Mouse (Mus musculus) liver, embryonic 13.5 days (tissue): ENCODE data around the gene Gm10061. TPM values are rescaled to one million over a fixed set of nuclear protein-coding genes. Genes with fewer than 3 reads are reported as not detected.
"Not testable (repeated sequence)": the region's sequence is repeated elsewhere in the genome, so short reads cannot be mapped to it uniquely, and the experiment has no call there.

ENCODE experiments used
- ATAC-seq: fragments of 200-750 bp; cut with Nextera tagmentation; 2 replicates; pipeline ENCODE4 v1.8.0; 2017; ENCODE audit warnings: low read depth, mild to moderate bottlenecking, moderate number of reproducible peaks, moderate library complexity
- DNase-seq: peaks from one replicate; pipeline ENCODE4 v3.0.0; 2022
- H3K27ac ChIP-seq: fragments of 300-500 bp; sonication (generic); 2 replicates; pipeline ENCODE4 v1.5.1; 2015; ENCODE audit warnings: moderate library complexity, mild to moderate bottlenecking, inconsistent platforms
- H3K27me3 ChIP-seq: fragments of 300-500 bp; sonication (generic); 2 replicates; pipeline ENCODE4 v1.6.1; 2015; ENCODE audit warnings: mild to moderate bottlenecking, inconsistent platforms
- H3K36me3 ChIP-seq: fragments of 300-500 bp; sonication (generic); 2 replicates; pipeline ENCODE4 v1.6.1; 2015; ENCODE audit warnings: mild to moderate bottlenecking, inconsistent platforms
- H3K4me1 ChIP-seq: fragments of 300-500 bp; sonication (generic); replicated peaks from 2 replicates; pipeline ENCODE4 v1.6.1; 2015; ENCODE audit warnings: inconsistent platforms
- H3K4me2 ChIP-seq: fragments of 300-500 bp; sonication (generic); 2 replicates; pipeline ENCODE4 v1.6.1; 2015; ENCODE audit warnings: inconsistent platforms, mild to moderate bottlenecking, moderate library complexity
- H3K4me3 ChIP-seq: fragments of 300-500 bp; sonication (generic); replicated peaks from 2 replicates; pipeline ENCODE4 v1.5.1; 2015; ENCODE audit warnings: mild to moderate bottlenecking, inconsistent platforms
- H3K9ac ChIP-seq: fragments of 300-500 bp; sonication (generic); 2 replicates; pipeline ENCODE4 v1.6.1; 2015; ENCODE audit warnings: mild to moderate bottlenecking, inconsistent platforms
- H3K9me3 ChIP-seq: fragments of 300-500 bp; sonication (generic); replicated peaks from 2 replicates; pipeline ENCODE4 v1.6.1; 2016; ENCODE audit warnings: inconsistent platforms
- WGBS: fragments of 180-500 bp; shearing (Covaris S2); methylation state at CpG from one replicate; pipeline ENCODE4 v1.1.7; 2015; ENCODE audit not compliant: insufficient replicate concordance; 5-methylcytosine and 5-hydroxymethylcytosine counted together
- polyA plus RNA-seq: library from polyadenylated mRNA; unstranded; fragments of >200 nt; fragmentation: Nextera tagmentation; extraction: Ambion mirVana; gene quantifications from 2 replicates; pipeline ENCODE4 v1.2.1, GENCODE M21; 2015

Gm10061 gene
- not detected in 2 replicates for polyA plus RNA-seq

DNA sequence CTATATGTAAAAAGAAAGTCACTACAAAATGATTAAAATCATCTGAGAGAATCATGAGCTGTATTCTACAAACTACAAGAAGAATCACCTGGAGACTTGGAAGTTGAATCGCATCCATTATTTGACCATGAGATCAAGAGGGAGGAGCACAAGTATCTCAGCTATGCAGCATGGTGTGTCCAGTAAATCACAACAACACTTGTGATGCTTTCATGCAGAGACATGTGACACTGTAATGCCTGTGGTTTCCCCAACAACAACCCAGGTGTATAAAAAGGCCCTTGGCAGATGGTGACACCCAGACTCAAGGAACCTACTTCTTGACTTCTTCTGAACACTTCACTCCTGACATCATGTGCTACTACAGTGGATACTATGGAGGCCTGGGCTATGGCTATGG lies at the start of gene Gm10061:
TSS of gene Gm10061 (plus strand) at position 301 of the 400 bp plus-strand sequence.
- Histone ChIP-seq H3K27me3 (no peaks in the 10 kb centered on the region), H3K9ac (no peak within 1 kb of the TSS), H3K36me3 (no peaks in the 10 kb centered on the region), H3K9me3 (peaks cover 5% of the 10 kb centered on the region; the same call in 1 of the 2 replicates), H3K4me2 (no peak within 1 kb of the TSS), H3K4me1 (no peaks in the 10 kb centered on the region), H3K27ac (no peak within 1 kb of the TSS), H3K4me3 (no peak within 1 kb of the TSS)
- DNase-seq (no peak), ATAC-seq (no peak)
- 86% methylated on average over 1 of the region's 1 CpGs for WGBS

DNA sequence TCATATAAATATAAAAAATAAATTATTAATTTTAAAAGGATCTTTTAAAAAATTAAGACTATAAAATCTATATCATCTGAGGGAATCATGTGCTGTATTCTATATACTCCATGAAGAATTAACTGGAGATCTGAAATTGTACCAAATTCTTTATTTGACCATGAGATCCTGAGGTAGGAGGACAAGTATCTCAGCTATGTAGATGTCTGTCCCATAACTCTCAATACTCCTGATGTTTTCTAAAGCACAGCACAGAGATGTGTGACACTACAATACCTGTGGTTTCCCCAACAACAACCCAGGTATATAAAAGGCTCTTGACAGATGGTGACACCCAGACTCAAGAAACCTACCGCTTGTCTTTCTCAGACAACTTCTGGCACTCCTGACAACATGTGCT lies 10.3 kb upstream of the Gm10061 start, which contains the start of gene Gm6358:
TSS of gene Gm6358 (plus strand) at position 301 of the 400 bp plus-strand sequence.
- H3K27ac ChIP-seq: no peak within 1 kb of the TSS
- ATAC-seq (no peak), DNase-seq (no peak)
- no peaks in the 10 kb centered on the region for H3K36me3 ChIP-seq
- WGBS: 76% methylated on average over 1 of the region's 1 CpGs
- H3K4me3 ChIP-seq: no peak within 1 kb of the TSS
- H3K9ac ChIP-seq: no peak within 1 kb of the TSS
- no peaks in the 10 kb centered on the region for H3K27me3 ChIP-seq
- no peaks in the 10 kb centered on the region; the same call in 1 of the 2 replicates for H3K9me3 ChIP-seq
- no peak within 1 kb of the TSS for H3K4me2 ChIP-seq
- H3K4me1 ChIP-seq: no peaks in the 10 kb centered on the region

DNA sequence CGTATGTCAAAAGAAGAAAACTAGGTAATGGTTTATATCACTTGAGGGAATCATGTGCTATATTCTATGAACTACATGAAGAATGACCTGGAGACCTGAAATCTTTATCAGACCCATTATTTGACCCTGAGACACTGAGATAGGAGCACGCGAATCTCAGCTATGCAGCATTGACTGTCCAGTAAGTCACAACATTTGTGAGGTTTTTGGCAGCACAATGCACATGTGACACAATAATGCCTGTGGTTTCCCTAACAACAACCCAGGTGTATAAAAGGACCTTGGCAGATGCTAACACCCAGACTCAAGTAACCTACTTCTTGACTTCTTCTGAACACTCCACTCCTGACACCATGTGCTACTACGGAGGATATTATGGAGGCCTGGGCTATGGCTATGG lies 6.8 kb downstream of the Gm10061 start, which contains the start of gene Gm9789:
TSS of gene Gm9789 (plus strand) at position 301 of the 400 bp plus-strand sequence.
- DNase-seq (no peak), ATAC-seq (no peak)
- Histone ChIP-seq H3K9ac (no peak within 1 kb of the TSS), H3K36me3 (no peaks in the 10 kb centered on the region), H3K4me1 (no peaks in the 10 kb centered on the region), H3K9me3 (peaks cover 12% of the 10 kb centered on the region), H3K4me3 (no peak within 1 kb of the TSS), H3K27me3 (no peaks in the 10 kb centered on the region), H3K4me2 (no peak within 1 kb of the TSS), H3K27ac (no peak within 1 kb of the TSS)
- 64% methylated on average over 4 of the region's 4 CpGs for WGBS

DNA sequence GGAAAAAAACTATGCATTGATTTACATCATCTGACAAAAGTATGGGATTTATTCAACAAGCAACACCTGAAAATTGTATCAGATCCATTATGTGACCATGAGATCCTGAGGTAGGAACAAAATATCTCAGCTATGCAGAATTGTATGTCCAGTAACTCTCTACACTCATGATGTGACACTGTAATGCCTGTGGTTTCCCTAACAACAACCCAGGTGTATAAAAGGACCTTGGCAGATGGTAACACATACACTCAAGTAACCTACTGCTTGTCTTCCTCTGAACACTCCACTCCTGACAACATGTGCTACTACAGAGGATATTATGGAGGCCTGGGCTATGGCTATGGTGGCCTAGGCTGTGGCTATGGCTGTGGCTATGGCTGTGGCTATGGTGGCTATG lies 18.3 kb downstream of the Gm10061 start, which contains the start of gene Gm7735:
TSS of gene Gm7735 (plus strand) at position 301 of the 400 bp plus-strand sequence.
- H3K36me3 ChIP-seq, H3K27me3 ChIP-seq, H3K27ac ChIP-seq, H3K4me2 ChIP-seq, ATAC-seq, H3K9me3 ChIP-seq, DNase-seq, H3K9ac ChIP-seq, H3K4me1 ChIP-seq, H3K4me3 ChIP-seq: not testable (repeated sequence)

DNA sequence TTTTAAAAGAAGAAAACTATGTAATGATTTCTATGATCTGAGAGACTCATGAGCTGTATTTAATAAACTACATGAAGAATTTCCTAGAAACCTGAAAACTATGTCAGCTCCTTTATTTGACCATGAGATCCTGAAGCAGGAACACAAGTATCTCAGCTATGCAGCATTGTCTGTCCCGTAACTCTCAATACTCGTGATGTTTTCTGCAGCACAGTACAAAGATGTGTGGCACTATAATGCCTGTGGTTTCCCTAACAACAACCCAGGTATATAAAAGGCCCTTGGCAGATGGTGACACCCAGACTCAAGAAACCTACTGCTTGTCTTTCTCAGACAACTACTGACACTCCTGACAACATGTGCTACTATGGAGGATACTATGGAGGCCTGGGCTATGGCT lies 23.5 kb downstream of the Gm10061 start, which contains the start of gene 1110057P08Rik:
TSS of gene 1110057P08Rik (plus strand) at position 301 of the 400 bp plus-strand sequence.
- Histone ChIP-seq H3K4me2 (no peak within 1 kb of the TSS), H3K9me3 (no peaks in the 10 kb centered on the region), H3K36me3 (no peaks in the 10 kb centered on the region), H3K27me3 (no peaks in the 10 kb centered on the region), H3K4me3 (no peak within 1 kb of the TSS), H3K4me1 (no peaks in the 10 kb centered on the region), H3K27ac (no peak within 1 kb of the TSS), H3K9ac (no peak within 1 kb of the TSS)
- ATAC-seq (no peak), DNase-seq (no peak)
- WGBS: 60% methylated on average over 2 of the region's 2 CpGs

DNA sequence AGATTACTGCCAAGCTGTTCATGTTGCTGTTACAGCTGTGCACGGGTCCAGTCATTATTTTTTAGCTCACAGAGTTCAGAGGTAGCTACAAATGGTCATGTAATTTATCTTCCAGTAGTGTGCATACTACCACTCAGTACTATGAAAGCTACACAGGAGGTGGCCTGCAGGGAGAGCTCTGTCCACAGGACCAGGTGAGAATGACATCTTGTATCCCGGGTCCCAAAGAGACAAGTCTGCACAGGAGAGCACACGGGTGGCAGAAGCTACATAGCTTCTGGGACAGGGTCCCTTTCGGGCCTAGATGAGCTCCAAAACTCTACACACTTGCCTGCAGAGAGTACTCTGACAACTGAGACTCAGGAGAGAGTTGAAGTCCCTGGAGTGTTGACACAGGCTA lies 37.7 kb downstream of the Gm10061 start:
- H3K27me3 ChIP-seq: no peaks in the 10 kb centered on the region
- H3K4me1 ChIP-seq: no peaks in the 10 kb centered on the region
- H3K4me3 ChIP-seq: no peak overlapping the region
- ATAC-seq: no peak
- H3K36me3 ChIP-seq: no peaks in the 10 kb centered on the region
- no peak overlapping the region for H3K4me2 ChIP-seq
- DNase-seq: no peak
- H3K9ac ChIP-seq: no peak overlapping the region
- 54% methylated on average over 4 of the region's 4 CpGs for WGBS
- H3K9me3 ChIP-seq: 0 out of 2 replicates have a peak, but pooled peaks cover 4% of the 10 kb centered on the region
- H3K27ac ChIP-seq: no peak overlapping the region

Other genes starting within 250 kb of the Gm10061 start
- gene Krtap19-9b, start 218.8 kb upstream of the Gm10061 start, polyA plus RNA-seq: not detected in 2 replicates
- not detected in 2 replicates for gene Krtap16-3, start 188.2 kb upstream of the Gm10061 start, polyA plus RNA-seq
- gene Krtap22-2, start 140.3 kb upstream of the Gm10061 start, polyA plus RNA-seq: not detected in 2 replicates
- gene Gm10229, start 135.8 kb upstream of the Gm10061 start, polyA plus RNA-seq: not detected in 2 replicates
- not detected in 2 replicates for gene Krtap6-1, start 119.4 kb upstream of the Gm10061 start, polyA plus RNA-seq
- gene Gm10228, start 109.6 kb upstream of the Gm10061 start, polyA plus RNA-seq: not detected in 2 replicates
- gene Krtap6-5, start 103.2 kb upstream of the Gm10061 start, polyA plus RNA-seq: not detected in 2 replicates
- not detected in 2 replicates for gene 1110025L11Rik, start 87.1 kb upstream of the Gm10061 start, polyA plus RNA-seq
- gene Krtap6-3, start 67.1 kb upstream of the Gm10061 start, polyA plus RNA-seq: not detected in 2 replicates
- gene Gm6358, start 10.2 kb upstream of the Gm10061 start, polyA plus RNA-seq: not detected in 2 replicates
- not detected in 2 replicates for gene Gm9789, start 6.9 kb downstream of the Gm10061 start, polyA plus RNA-seq
- not detected in 2 replicates for gene Gm7735, start 18.4 kb downstream of the Gm10061 start, polyA plus RNA-seq
- not detected in 2 replicates for gene 1110057P08Rik, start 23.6 kb downstream of the Gm10061 start, polyA plus RNA-seq
- not detected in 2 replicates for gene Krtap20-2, start 54.8 kb downstream of the Gm10061 start, polyA plus RNA-seq